Mouse (Mus musculus) spleen, embryonic (tissue): ENCODE measurements around the gene Diras1.

Experiments used
- CTCF ChIA-PET: fragments of 350-600 bp; sonication (Branson Sonifier 250); formaldehyde crosslinking; loops from one replicate; lab custom pipeline; 2022; lab: Charles Lee

Diras1 gene

DNA sequence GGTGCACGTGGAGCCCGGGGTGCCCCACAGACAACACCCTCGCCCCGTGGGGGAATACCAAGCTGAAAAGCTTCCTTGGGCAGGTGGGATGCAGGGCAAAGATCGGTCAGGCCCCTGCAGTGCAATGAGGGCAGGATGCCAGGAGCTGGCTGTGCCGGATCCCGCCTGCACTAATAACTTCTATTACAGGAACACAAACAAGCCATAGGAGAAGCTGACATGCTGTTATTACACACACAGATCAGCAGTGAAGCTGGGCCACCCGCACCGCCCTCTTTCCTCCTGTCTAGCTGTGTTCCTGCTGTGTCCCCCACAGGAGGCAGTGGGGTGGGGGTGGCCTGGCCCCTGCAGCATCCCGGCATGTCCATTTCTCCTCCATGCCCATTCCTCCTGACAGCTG lies 3.6 kb upstream of the Diras1 start:
- CTCF ChIA-PET: no interaction called here

DNA sequence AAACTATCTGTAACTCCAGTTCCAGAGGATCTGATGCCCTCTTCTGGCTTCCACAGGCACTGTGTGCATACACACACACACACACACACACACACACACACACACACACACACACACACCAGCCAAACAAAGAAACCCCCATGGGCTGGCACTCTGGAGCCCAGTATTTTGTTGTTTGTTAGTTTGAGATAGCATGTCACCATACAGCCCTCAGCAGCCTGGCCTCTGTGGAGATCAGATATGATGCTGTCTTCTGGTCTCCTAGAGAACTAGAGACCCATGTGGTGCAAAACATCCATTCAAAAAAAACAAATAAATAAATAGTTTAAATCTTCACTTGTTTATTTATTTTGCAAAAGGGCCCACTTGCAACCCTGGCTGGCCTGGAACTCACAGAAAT lies 2.8 kb upstream of the Diras1 start:
- CTCF ChIA-PET: no interaction called here

DNA sequence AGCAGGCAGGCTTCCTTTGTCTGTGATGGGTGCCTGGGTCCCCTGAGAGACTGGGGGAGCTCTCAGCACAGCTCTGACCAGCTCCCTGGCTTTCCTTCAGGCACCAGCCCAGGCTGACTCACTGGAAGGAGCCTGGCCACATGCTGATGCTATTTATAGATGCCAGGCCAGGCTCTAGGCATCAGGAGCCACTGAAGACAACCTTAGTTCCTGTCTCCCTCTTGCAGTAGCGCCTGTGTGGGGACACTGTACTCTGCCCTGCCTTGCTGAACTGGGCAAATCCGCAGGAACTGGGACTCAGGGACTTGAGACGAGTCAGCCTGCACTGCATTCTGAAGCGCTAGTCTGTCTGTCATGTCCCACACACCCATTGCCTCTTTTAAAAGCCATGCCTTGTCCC lies 1.9 kb upstream of the Diras1 start:
- CTCF ChIA-PET: no interaction called here

DNA sequence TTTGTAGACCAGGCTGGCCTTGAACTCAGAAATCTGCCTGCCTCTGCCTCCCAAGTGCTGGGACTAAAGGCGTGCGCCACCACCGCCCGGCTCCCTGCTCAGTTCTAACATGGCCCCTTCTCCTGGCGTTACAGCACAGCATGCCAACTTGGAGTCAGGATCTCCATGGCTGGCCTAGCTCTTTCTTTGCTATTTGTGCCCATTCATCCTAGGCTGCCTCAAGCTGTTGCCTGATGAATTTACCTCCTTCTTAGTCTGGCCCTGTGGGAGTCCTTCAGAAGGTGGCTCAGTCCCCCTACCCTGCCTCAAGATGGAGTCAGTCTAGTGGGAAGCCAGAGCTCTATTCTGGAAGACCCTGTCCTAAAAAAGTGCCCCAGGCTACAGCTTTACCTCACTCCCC lies 1.4 kb upstream of the Diras1 start:
- CTCF ChIA-PET: no interaction called here

DNA sequence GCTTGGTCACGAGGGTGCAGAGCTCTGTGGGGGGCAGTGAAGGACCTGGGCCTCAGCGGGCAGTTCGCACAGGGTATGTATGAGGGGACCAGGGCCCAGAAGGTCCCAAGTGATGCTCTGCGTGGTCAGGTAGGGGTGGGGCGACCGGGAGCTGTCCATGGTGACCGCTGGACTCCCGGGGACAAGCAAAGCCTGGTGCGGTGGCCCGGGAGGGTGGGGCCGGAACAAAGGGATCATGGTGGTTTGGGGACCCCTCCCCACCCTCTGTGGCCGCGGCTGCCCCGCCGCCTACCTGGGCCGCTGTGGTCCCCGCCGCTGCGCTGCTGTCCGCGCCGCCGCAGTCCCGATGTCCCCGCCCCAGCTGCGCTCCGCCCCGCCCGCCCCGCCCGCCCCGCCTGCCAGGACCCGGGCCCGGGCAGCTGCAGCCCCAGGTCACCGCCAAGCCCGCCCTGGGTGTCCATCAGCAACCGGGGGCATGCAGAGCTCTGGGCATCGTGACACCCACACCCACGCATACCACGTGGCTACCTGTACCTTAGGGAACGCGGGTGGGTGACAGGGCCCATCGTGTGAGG lies 328 bp downstream of the Diras1 start:
- CTCF ChIA-PET: interaction anchor here (0.6 kb wide), 1 partner anchor 57 kb away, joined by 8 read pairs; no protein-coding TSS in a partner anchor

DNA sequence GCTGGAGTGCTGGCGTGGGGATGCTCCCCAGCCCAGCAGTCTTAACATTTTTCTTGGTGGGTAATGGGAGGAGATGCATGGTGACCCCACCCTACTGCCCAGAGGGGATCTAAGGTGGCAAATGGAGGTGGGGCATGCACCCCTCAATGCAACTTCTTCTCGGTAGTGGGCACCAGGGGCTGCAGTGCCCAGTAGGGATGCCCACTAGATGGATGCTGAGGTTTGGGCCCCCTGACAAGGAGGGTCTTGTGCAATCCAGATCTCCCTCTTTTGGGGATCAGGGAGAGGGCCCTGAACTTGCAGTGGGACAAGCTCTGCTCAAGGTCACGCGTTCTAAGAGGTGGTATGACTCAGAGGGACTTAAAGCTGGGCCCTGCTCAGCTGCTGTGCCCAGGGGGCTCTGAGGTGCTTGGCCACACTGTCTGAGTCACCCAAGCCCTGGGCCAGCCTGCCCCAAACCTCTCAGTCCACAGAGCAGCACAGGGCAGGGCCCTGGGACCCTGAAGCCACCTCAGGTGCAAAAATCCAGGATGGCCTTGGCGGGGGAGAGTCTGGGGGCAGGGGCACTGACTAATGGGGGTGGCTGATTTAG lies 1.0 kb downstream of the Diras1 start:
- CTCF ChIA-PET: no interaction called here

DNA sequence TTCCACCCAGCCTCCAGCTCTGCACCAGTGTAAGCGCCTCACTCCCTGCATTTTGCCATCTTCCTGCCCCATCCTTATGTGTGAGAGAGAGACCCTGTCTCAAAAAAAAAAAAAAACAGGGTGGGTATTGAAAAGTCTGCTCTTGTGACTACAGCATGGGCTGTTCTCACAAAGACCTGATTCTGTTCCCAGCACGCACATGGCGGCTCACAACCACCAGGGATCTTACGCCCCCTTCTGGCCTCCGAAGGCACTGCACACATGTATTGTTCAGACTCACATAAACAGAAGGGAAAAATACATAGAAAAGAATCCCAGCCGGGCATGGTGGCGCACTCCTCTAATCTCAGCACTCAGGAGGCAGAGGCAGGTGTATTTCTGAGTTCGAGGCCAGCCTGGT lies 2.7 kb downstream of the Diras1 start:
- CTCF ChIA-PET: no interaction called here

DNA sequence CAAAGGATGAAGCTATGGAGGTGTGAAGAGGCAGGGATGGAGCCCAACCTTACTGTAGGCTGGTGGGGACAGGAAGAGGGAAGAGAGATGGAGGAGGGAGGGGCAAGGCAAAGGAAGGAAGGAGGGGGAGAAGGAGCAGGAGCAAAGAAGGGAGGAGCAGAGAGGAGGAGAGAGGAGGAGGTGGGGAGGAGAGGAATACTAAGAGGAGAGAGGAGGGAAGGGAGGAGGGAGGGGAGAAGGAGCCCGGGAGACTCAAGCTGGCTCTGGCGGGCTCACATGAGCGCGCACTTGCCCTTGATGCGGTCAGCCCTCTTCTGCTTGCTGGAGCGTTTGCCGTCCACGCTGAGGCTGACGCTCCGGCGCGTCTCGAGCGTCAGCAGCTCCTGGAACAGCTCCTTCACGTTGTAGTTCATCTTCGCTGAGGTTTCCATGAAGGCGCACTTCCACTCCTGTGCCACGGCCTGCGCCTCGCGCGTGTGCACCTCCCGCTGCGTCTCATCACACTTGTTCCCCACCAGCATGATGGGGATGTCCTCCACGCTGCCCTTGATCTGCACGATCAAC lies 3.8 kb downstream of the Diras1 start:
- CTCF ChIA-PET: no interaction called here

DNA sequence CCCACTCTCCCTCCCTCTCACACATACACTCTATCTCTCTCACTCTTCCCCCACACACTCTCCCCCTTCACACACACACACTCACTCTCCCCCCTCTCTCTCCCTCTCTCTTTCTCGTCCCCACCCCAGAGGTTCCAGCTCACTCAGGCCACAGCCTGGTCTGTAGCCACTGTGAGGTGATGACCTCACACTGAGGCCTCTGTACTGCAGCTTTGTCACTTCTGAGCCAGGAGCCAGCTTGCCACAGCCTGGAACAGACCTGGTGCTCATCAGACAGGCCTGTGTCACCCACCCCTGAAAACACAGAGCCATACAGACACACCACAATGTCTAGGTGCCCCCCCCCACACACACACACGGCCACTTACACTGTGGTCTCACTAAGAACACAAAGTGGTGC lies 5.3 kb downstream of the Diras1 start:
- CTCF ChIA-PET: interaction anchor here (0.6 kb wide), 1 partner anchor 809 kb away, joined by 5 read pairs; no protein-coding TSS in a partner anchor

DNA sequence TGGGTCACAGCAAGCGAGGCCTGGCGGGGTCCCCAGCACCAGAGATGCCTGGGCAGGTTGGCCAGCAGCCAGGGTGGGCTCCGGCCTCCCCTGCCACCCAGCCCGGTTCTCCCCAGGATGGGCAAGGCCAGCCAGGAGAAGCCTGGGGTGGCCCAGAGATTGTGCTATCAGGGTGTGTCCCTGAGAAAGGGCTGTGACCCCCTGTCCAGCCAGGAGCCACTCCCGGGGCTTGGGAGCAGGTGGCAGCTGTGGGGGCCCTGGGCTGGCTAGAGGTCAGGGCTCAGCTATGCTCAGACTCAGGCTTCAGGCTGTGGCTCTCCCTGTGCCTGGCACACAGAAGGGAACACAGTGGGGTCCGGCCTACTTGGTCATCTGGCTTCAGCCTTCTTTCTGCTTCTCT lies 5.8 kb downstream of the Diras1 start:
- CTCF ChIA-PET: interaction anchor here (0.6 to 0.7 kb wide), 2 partner anchors 116 to 153 kb away, joined by 3 to 4 read pairs; no protein-coding TSS in a partner anchor

DNA sequence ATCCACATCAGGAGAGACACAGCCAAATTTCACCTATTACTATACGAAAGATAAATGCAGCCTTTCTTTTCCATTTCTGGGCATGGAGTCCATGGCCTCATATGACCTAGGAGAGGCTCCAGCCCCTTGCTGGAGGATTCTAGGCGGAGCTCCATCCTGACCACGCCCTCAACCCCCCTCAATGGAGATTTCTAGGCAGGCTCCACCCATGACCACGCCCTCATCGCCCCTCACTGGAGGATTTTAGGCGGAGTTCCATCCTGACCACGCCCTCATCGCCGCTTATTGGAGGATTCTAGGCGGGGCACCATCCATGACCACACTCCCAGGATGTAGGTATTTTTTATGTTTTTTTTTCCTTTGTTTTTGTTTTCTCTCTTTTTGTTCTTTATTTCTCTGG lies 7.1 kb downstream of the Diras1 start:
- CTCF ChIA-PET: no interaction called here

DNA sequence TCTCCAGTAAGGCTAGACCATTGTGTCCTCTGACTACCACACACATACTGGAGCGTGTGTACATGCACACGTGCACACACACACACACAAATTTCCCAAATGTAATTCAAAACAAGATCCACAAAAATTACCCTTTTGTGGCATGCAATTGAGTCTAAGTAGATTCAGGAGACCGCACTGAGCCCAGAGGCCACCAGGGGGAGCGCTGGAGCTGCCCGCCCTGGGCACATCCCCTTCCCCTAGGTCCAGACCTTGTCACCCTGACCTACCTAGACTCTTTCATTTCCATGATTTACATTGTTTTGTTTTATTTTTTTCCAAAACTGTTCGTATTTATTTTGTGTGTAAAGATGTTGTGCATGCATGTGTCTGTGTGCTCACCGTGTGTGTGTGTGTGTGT lies 8.8 kb downstream of the Diras1 start:
- CTCF ChIA-PET: interaction anchor here (1.3 kb wide), 1 partner anchor 65 kb away, joined by 5 read pairs; no protein-coding TSS in a partner anchor

DNA sequence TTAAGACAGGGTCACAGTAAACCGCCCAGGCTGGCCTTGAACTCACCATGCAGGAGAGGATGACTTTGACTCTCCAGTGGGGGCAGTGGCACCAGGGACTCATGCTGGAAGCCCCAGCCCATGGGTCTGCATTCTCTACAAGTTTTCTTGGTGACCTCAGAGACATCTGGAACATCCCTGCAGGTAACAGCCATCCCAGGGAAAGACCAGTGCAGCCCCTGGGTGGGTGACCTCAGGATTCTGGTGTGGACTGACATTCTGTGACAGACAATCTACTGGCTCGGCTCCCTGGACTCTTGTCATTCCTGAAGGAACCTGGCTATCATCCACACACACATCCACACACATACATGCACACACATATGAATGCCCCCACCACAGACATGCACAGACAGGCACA lies 9.8 kb downstream of the Diras1 start:
- CTCF ChIA-PET: no interaction called here

DNA sequence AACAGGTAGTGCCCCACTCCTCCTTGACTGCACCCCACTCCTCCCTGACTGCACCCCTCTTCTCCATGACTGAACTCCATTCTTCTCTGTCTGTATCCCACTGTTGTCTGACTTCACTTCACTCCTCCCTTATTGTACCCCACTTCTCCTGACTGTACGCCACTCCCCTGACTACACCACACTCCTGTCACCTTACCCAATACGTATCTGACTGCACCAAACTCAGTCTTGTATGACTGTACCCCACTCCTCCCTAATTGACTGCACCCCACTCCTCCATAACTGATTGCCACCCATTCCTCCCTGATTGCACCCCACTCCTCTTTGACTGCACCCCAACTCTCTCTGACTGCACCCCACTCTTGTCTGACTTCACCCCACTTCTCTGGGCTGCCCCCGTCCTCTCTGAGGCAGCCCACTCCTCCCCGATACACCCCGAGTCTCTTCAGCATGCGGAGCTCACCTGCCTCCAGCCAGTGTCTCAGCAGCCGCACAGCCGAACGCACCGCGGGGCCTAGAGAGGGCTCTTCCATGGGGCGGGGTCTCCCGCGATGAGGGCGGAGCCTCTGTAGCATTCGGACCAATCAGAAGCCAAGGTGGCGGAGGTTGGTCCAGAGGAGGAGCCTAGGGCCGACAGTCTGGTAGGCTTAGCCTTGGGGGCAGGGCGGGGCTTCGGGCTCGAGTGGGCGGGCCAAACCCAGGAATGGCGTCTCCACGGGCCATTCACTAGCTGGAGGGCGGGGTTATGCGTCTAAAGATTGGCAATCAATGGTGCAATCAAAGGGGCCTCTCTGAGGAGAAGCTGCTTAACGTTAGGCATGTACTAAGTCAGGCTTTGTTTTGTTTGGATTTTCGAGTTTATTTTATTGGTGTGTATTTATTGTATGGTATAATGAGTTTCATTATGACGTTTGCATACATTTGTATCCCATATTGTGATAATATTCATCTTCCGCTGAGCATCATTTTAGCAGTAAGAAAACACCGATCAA lies 10.8 kb downstream of the Diras1 start, which contains the start of gene Gng7:
TSS of gene Gng7 (minus strand) at position 553 of the 992 bp plus-strand sequence.
- CTCF ChIA-PET: interaction anchor here (0.5 to 0.7 kb wide), 3 partner anchors 21 to 318 kb away, joined by 3 read pairs; no protein-coding TSS in a partner anchor

DNA sequence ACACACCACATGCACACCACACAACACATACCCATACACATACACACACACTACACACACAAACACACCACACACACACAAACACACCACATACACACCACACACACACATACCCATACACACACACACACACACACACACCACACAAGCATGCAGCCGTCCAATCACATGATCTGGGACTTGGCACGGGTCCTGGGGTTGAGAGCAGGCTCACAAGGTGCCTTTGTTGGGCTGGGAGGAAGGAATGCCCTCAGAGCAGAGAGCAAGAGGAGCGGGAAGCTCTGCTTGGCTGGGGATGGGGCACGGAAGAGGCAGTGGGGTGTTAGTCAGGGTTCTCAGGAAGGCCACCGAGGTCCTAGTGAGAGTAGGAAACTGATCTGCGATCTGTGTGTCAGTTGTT lies 14.6 kb downstream of the Diras1 start:
- CTCF ChIA-PET: no interaction called here

DNA sequence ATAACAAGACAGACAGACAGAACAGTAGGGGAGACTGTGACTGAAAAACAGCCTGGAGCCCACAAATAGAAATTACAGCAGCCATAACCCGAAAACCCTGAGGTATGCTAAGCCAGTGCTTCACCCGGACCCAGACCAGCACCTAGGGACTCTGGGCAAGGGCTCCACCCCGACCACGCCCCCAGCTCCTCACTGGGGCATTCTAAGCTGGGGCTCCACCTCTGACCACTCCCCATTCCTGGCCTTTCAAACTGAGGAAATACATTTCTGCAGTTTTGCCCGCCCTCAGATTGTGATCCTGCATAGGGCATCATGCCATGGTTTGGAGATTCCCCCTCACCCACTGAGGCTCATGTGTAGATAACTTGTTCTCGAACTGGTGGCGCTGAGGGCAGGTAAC lies 18.2 kb downstream of the Diras1 start:
- CTCF ChIA-PET: no interaction called here

DNA sequence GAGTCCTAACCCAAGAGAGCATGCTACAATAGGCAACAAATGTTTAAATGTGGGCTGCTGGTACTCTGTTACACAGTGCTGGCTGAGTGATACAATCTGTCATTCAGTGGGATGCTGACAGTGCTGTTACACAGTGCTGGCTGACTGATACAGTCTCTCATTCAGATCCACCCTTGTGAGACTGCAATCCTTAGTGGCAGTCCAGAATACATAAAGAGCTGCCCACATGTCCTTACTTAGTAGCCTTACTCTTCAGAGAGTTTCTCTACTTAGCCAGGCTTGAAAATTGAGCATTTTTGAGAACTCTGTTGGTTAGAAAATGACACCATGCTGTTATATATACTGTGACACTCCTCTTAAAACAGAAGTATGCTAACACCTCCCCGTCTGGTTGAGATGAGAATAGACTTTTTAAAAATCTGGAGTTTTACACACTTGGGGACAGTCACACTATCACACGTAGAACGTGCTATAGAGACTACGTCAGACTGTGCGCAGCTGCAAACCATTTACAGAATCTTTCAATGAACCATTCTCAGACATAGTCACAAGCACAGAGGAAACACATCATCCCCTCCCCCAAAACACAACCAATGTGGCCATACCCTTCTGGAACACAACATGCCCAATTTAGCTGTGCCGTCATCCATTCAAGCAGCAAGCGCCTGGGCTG lies 19.3 kb downstream of the Diras1 start:
- CTCF ChIA-PET: no interaction called here

DNA sequence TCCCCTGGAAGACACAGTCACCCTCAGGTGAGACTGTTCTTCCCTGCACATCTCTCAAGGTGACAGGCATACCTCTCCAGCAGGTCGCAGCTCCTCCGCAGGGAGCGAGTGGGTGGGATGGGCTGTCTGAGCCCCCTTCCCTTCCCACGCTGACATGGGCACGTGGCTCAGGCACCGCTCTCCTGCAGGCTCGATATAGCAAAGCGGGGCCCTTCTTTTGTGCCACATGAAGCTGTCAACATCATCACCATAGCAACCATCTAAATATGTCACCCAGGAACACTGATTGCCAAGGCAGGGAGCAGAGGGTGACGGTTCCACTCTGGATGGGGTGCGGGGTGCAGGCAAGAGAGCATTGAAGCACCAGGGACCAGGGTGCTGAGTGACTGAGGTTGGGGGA lies 24.3 kb downstream of the Diras1 start:
- CTCF ChIA-PET: interaction anchor here (0.6 kb wide), 2 partner anchors 167 to 172 kb away, joined by 3 to 6 read pairs; no protein-coding TSS in a partner anchor

DNA sequence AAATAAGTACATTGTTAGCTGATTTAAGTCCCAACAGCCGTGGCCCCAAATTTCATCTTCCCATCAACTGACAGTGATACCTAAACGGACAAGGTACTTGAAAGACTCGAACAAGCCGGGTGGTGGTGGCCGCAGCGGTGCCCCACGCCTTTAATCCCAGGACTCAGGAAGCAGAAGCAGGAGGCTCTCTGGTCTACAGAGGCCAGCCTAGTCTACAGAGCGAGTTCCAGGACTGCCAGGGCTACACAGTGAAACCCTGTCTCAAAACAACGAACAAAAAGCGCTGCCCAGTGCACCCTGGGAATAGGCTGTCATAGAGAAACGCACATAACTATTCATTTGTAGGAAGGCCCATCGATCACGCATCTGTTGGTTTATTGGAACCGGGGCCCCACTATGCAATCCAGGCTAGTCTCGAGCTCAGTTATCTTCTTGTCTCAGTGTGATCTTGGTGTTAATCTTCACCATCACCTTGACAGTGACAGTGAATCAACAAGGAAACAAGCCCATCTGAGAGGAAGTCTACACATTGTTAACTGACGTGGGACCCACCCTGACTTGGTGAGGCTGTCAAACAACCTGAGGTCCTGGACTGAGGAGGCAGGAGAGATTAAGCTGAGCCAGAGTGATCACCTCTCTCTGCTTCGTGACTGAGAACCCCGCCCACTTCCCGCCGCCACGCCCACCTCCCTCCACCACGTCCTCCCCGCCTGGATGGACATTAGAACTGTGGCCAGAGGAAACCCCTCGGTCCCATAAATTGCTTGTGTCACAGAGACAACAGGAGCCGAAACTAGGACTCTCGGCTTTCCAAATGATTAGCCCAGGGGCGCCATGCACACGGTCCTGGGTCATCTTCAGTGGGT lies 25.0 kb downstream of the Diras1 start:
- CTCF ChIA-PET: interaction anchor here (1.2 kb wide), 1 partner anchor 73 kb away, joined by 4 read pairs; no protein-coding TSS in a partner anchor
